Mouse (Mus musculus) retina, adult 2 months (tissue): Measurements from ENCODE around the gene Gpr68.

ENCODE experiments used
- DNase-seq: peaks from one replicate; pipeline ENCODE4 v3.0.0-alpha.2; 2012; ENCODE audit warnings: low read depth, low spot score

Gene Gpr68

DNA sequence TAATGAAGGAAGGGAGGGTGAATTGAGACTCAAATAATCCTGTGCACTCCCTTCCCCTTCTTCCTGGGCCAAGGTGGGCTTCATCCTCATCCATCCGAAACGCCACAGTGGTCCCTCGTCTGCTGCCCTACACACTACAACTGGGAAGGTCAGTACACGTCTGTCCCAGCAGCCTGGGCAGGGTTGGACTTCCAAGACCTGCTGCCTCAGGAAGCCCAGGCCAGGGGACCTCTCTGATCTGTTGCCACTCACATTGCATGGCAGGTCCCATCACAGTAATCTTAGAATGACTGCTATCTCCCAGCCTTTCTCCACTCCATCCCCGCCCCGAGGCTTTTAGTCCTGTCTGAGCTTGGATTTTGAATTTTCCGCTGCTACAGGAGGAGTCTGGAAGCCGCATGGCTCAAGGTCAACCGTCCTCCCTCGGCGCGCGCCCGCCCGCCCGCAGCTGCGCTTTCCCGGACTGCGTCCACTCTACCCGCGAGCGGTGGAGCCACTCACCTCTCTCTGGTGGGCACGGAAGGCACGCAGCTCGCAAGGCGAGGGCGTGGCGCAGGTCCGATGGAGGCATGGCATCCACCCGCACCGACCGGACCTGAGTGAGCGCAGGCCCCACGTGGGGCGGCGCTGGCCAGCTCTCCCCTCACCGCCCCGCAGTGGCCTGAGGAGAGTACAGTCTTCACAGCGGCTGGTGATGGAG is at the start of gene Gpr68:
Gene Gpr68 (minus strand): TSS at position 601 of the 700 bp plus-strand sequence.
- no peak for DNase-seq

GRCm38 (mm10) chr12:100957257-100957656 is 49.3 kb upstream of the Gpr68 start:
- no peak for DNase-seq

- no peak for DNase-seq
Measured at GRCm38 (mm10) chr12:100956825-100957224, 48.8 kb upstream of the Gpr68 start.

- DNase-seq = no peak
Measured at GRCm38 (mm10) chr12:100956028-100956427, 48.0 kb upstream of the Gpr68 start.

DNA sequence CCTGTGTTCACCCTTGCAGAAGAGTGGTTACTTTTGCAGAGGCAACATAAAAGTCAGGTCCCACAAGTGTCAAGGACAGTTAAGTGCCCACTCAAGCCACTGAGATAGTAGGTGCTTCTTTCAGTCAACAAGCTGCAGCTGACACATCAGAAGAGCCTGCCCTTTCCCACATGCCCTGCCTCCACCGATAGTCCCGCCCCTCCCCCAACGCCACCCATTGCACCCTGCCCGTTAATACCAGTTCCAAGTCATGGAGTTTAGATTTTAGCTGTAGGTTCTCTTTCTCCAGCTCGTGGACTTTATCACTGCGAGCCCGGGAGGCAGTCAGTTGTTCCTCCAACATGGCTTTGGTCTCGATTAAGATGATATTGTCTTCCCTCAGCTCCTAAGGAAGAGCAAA is 45.9 kb upstream of the Gpr68 start:
- no peak for DNase-seq

DNA sequence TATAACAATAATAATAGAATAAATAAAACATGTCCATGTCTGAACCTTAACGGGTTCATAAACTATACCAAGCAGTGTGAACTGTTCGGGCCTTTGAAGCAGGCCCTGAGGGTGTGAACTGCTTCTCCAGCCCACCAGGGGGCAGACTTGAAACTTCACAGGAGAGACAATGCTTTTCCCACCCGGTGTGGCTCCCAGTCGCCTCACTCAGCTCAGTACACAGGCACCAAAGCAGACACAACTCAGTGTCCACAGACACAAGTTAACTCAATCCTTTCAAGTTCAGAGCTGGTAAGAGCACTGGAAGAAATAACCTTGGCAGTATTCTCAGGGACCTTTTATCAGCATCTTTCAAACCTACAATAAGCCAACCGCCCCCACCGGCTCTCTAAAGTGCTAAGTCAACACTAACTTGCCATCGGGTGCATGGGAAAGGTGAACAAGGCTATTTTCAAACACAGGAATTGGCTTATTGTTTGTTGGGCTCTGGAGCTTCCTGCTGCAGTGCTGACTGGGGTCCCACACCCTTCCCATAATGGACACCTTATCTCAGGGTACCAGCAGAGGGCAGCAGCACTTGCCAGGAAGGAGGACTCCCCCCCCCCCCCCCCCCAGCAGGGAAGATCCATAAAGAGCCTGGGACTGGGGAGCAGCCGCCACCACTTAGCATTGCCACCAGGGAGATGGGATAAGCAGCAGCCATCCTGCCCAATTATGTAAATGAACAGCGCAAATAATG is 44.4 kb upstream of the Gpr68 start:
- DNase-seq = peak; percentile 51

DNA sequence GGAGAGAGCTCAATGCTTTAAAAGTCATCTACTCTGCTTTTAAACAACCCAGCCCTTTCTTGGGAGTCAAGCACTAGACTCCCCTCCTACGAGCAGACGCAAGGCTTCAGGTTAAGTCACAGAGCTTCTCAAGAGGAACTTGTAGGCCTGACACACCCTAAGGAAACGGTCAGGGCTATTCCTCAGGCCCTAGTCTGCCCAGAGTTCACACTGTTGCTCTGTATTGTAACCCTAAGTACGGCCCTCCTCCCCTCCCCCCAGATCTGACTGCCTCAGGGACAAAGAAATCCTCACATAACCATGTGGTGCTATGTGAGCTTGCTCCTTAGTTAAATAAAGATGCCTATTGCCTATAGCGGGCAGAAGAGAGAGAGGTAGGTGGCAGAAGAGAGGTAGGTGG is 41.1 kb upstream of the Gpr68 start:
- DNase-seq = no peak

DNA sequence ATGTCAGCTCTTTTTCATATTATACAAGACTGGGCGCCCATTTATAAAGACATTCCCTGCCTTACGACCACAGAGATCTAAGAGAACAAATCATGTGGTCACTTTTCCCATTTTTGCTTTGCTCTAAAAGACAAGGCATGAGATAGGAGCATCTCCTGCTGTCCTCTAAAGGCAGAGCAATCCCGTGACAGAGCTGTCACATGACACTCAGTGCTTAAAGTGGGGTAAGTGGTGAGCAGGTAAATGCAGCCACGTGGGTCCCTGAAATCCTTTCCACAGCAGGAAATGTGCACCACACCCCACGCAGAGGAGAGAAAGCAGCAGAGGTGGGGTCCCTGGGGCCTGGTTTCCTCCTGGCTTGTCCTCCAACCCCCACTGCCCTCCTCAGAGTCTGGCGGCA is 40.0 kb upstream of the Gpr68 start:
- DNase-seq = no peak

DNA sequence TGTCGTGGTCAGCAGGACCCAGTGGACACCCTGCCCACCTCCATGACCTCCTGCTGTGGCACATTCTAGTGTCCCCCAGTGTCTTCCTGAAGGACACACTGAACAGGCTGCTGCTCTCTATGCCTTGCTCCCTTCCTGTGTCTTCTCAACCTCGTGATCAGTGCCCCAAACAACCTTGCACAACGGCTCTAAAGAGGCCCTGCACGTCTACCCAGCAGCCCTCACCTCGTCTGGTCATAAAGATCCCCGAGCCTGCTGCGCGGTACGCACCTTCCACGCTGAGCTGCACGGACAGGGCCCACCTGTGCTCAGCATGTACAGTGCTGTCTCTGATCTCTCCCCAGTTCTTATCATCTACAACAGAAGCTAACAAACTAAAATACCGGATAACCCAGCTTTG is 38.0 kb upstream of the Gpr68 start:
- DNase-seq = no peak

DNA sequence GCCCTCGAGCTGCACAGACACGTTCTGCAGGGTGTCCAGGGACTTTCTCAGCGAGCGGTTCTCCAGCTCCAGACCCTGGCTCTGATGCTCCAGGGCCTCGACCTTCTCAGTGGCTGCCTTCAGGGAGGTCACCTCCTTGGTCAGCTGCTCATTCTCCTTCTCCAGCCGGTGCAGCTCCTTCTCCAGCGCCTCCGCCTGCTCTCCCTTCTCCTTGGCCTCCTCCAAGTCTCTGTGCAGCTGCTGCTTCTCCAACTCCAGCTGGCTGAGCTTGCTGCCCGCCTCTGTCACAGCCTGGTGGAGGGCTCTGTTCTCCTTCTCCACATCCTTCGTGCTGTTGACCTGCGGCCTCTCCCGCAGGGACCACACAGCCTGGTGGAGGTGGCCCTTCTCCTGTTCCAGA is 37.5 kb upstream of the Gpr68 start:
- DNase-seq = no peak

DNA sequence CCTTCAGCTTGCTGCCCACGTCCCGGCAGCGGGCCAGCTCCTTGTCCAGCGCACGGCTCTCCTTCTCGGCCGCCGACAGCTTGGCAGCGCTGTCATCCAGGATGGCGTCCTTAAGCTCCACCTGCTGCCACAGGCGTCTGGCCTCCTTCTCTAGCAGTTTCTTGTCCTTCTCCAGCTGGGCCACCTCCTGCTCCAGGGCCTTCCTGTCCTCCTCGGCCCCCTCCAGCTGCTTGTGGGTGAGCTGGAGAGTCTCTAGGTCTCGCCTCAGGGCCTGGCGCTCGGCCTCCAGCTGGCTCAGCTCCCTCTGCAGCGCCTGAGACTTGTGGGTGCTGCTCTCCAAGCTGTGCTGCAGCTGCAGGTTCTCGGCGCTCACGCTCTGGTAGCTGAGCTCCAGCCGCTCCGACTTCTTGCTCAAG is 36.9 kb upstream of the Gpr68 start:
- DNase-seq = no peak

GRCm38 (mm10) chr12:100943146-100943545 is 35.1 kb upstream of the Gpr68 start:
- DNase-seq = no peak

GRCm38 (mm10) chr12:100941361-100941760 is 33.4 kb upstream of the Gpr68 start:
- DNase-seq = no peak

GRCm38 (mm10) chr12:100937441-100938360 is 29.7 kb upstream of the Gpr68 start:
- DNase-seq = no peak

- no peak for DNase-seq
Measured at GRCm38 (mm10) chr12:100936737-100937136, 28.7 kb upstream of the Gpr68 start.

GRCm38 (mm10) chr12:100936116-100936515 is 28.1 kb upstream of the Gpr68 start:
- DNase-seq = no peak

- DNase-seq = no peak
Measured at GRCm38 (mm10) chr12:100934796-100935195, 26.8 kb upstream of the Gpr68 start.

GRCm38 (mm10) chr12:100931653-100932052 is 23.7 kb upstream of the Gpr68 start:
- DNase-seq = no peak

GRCm38 (mm10) chr12:100928286-100928685 is 20.3 kb upstream of the Gpr68 start:
- DNase-seq = no peak

DNA sequence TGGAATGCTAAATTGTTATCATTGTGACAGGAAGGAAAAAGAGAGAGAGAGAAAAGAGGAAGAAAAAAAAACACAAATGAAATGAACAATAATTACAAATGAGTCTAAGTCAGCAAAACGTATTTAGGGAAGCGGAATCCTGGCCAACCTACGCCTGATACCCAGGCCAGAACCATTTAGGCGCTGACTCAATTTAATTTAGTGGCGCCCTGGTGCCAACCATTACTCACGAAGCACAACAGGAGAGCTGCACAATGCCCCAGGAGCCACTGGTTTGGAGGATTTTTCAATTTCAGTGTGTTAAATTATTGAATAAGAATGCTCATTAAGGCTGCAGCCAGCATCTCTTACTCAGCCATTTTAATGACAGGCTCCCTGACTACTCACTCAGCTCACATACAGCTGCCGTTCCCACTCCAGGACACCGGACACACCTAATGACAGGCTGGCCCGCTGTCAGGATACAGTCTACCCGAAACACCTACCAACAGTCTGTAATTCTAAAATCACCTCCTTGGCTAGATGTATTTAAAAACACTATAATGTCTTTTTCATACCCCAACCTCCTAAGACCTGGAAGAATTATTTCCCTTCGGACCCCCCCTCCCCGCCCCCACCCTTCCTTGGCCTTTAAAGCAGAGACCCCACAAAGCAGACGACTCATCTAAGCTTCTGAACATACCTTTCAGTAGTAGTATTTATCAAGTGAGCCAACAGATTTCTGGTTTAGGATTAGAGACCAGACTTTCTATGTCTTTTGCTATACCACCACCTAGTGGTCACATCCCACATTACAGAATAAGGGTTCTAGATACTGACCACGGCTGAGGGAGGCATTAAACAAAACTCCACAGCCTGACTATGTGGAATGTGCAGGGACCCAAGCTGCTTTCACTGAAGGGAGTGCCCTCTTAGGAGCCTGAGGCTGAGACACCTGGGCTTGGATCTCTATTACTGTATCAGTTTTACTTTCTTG is 17.9 kb upstream of the Gpr68 start:
- DNase-seq = peak; percentile 73
